ENCODE assay signal across 8 mouse cellular contexts in the genomic region with DNA sequence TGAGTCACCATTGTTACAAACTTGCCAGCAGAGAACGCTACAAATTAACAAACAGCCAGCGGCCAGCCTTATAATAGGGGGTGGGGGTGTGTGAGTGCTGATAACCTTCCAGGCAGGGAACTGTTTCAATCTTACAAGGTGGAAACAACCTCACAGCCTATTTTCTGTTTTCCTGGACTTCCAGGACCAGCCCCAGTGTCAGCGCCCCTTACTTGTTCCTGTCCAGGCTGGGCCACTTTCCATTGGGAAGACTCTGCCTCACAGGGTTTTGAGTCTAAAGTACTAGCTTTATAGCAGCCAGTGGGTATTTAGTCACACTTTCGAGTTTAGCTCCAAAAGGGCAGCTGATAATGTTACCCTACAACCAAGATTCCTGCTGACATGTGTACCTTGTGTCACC. TPM values are rescaled to one million over a fixed set of nuclear protein-coding genes. Genes with fewer than 3 reads are reported as not detected.
DNase-seq lines count a peak whose midpoint lies in the region; ATAC-seq and TF ChIP-seq lines count a peak whose summit lies in the region.

No protein-coding gene starts in this region.

- H3K4me3 ChIP-seq in embryonic facial prominence, embryonic 12.5 days = no peak overlapping the region
- H3K4me3 ChIP-seq in kidney, adult 2 months (ENCODE audit: insufficient read depth, low read depth, low read length) = peak overlapping the region; percentile 66
- peak overlapping the region; percentile 83; the same call in 1 of the 2 replicates for H3K4me3 ChIP-seq in midbrain, embryonic 13.5 days (replicated peaks)

- no peaks in the 10 kb centered on the region for H3K27me3 ChIP-seq in embryonic facial prominence, embryonic 12.5 days
- H3K27me3 ChIP-seq in kidney, adult 2 months (replicated peaks; ENCODE audit: control insufficient read depth, insufficient read depth, low read length) = no peaks in the 10 kb centered on the region
- H3K27me3 ChIP-seq in midbrain, embryonic 13.5 days = peaks cover 14% of the 10 kb centered on the region; the same call in 1 of the 2 replicates

- H3K27ac ChIP-seq in embryonic facial prominence, embryonic 12.5 days = no peak overlapping the region
- peak overlapping the region; percentile 95 for H3K27ac ChIP-seq in kidney, adult 2 months (ENCODE audit: insufficient read depth, low read depth, low read length)
- H3K27ac ChIP-seq in midbrain, embryonic 13.5 days = no peak overlapping the region

- peak; percentile 53 for DNase-seq in cerebellum, adult 9-10 months
- DNase-seq in cerebellum, adult 11-12 months = no peak
- DNase-seq in kidney, adult 2 months = peak; percentile 74
- DNase-seq in layer of hippocampus, postnatal 14 days (ENCODE audit: low spot score in 2 of 2) = no peak
- DNase-seq in cerebellum, adult 8-10 months = no peak
- DNase-seq in left cerebral cortex, postnatal 25 days (ENCODE audit: low spot score in 2 of 2) = no peak

- H3K4me2 ChIP-seq in embryonic facial prominence, embryonic 12.5 days (replicated peaks) = 0 out of 2 replicates have a peak overlapping the region, but pooled peaks have one; percentile 16
- peak overlapping the region; percentile 72 for H3K4me2 ChIP-seq in midbrain, embryonic 13.5 days (replicated peaks)

- TF ChIP-seq POLR2A in kidney, adult 2 months (IDR thresholded peaks at IDR 0.05; ENCODE audit: low read depth, low read length) = no peak

- no peak for ATAC-seq in embryonic facial prominence, embryonic 12.5 days (ENCODE audit: insufficient number of reproducible peaks, insufficient read depth, low FRiP score, low TSS enrichment)
- ATAC-seq in midbrain, embryonic 13.5 days = no peak

- H3K9me3 ChIP-seq in embryonic facial prominence, embryonic 12.5 days = no peaks in the 10 kb centered on the region
- H3K9me3 ChIP-seq in midbrain, embryonic 13.5 days = no peaks in the 10 kb centered on the region

- H3K9ac ChIP-seq in embryonic facial prominence, embryonic 12.5 days = no peak overlapping the region
- peak overlapping the region; percentile 7; the same call in 1 of the 2 replicates for H3K9ac ChIP-seq in midbrain, embryonic 13.5 days (replicated peaks)

- intact Hi-C loops in left cerebral cortex, postnatal 25 days (cut with DNase I) = loop anchor here (5.0 kb wide), 2 partner anchors 94 to 141 kb away; no protein-coding TSS in a partner anchor

- TF ChIP-seq CTCF in kidney, adult 2 months (conservative IDR thresholded peaks at IDR 0.05; ENCODE audit: insufficient read depth, insufficient read length, low read depth, low read length) = no peak

- peaks cover 66% of the 10 kb centered on the region for H3K4me1 ChIP-seq in embryonic facial prominence, embryonic 12.5 days
- peaks cover 19% of the 10 kb centered on the region for H3K4me1 ChIP-seq in kidney, adult 2 months (ENCODE audit: control insufficient read depth, insufficient read depth, low read length)
- peaks cover 74% of the 10 kb centered on the region for H3K4me1 ChIP-seq in midbrain, embryonic 13.5 days (replicated peaks)

- WGBS in embryonic facial prominence, embryonic 12.5 days = 53% methylated on average over 4 of the region's 4 CpGs
- 24% methylated on average over 4 of the region's 4 CpGs for WGBS in kidney, adult 2 months
- 40% methylated on average over 4 of the region's 4 CpGs for WGBS in midbrain, embryonic 13.5 days

- H3K36me3 ChIP-seq in embryonic facial prominence, embryonic 12.5 days = no peaks in the 10 kb centered on the region
- H3K36me3 ChIP-seq in kidney, adult 2 months (ENCODE audit: control insufficient read depth, insufficient read depth, low read length) = peaks cover 8% of the 10 kb centered on the region; the same call in 1 of the 2 replicates
- no peaks in the 10 kb centered on the region for H3K36me3 ChIP-seq in midbrain, embryonic 13.5 days

RNA-seq across cellular contexts. Expression of a gene that starts 2.8 kb away (rescaled TPM):
- 59.8 and 66.4 TPM in 2 replicates for polyA plus RNA-seq in embryonic facial prominence, embryonic 12.5 days (2016; fragmentation: Nextera tagmentation; extraction: Ambion mirVana)
- 2,267 and 2,428 TPM in 2 replicates for polyA plus RNA-seq in kidney, adult 2 months (2012; rRNA removed)
- polyA plus RNA-seq in midbrain, embryonic 13.5 days (2015; fragmentation: Nextera tagmentation; extraction: Ambion mirVana) = 37.8 and 40.6 TPM in 2 replicates
- total RNA-seq in layer of hippocampus, postnatal 14 days (2021) = 100 to 1,000 TPM; 455 to 471 TPM
- total RNA-seq in left cerebral cortex, postnatal 25 days (2021) = 1,000 to 10,000 TPM; 1,156 to 1,300 TPM

Comparison
In these comparisons a context has a peak if more than half of its experiments do, and no peak if none do; other contexts are left out.
1. DNase-seq: peak in cerebellum, adult 9-10 months (single experiment) and kidney, adult 2 months (single experiment); none in cerebellum, adult 11-12 months (single experiment), layer of hippocampus, postnatal 14 days (0 of 2), cerebellum, adult 8-10 months (single experiment) and left cerebral cortex, postnatal 25 days (0 of 2).
2. RNA of a gene that starts 2.8 kb away (polyA plus RNA-seq): 2,267 to 2,428 TPM in kidney, adult 2 months; 59.8 to 66.4 TPM in embryonic facial prominence, embryonic 12.5 days and 37.8 to 40.6 TPM in midbrain, embryonic 13.5 days; every median in the first group is over 10 times any median in the second.